Mouse (Mus musculus) gastrocnemius, adult 8-10 months (tissue): ENCODE data around the gene Rbak. TPM values are rescaled to one million over a fixed set of nuclear protein-coding genes. Genes with fewer than 3 reads are reported as not detected.
"Not testable (repeated sequence)": the region's sequence is repeated elsewhere in the genome, so short reads cannot be mapped to it uniquely, and the experiment has no call there.

Experiments
- DNase-seq, 2 experiments: peaks; one replicate each; pipeline ENCODE4 v3.0.0; 2022; ENCODE audit warnings: low spot score in 2 of 2
- microRNA-seq: library from miRNA; unstranded; fragments of <30 nt; microRNA quantifications from one replicate; pipeline ENCODE4 v1.2.0, GENCODE M21; 2022
- total RNA-seq, 4 experiments: library from RNA; stranded (reverse); gene quantifications; 2 replicates each; pipeline ENCODE4 v1.2.4; 2022

Rbak gene
- total RNA-seq, 4 experiments from 2014 or later = 2.9 to 3.7 (median 3.4) TPM

- DNase-seq = not testable (repeated sequence)
Measured at GRCm38 (mm10) chr5:143134216-143135010, 46.2 kb downstream of the Rbak start.

DNA sequence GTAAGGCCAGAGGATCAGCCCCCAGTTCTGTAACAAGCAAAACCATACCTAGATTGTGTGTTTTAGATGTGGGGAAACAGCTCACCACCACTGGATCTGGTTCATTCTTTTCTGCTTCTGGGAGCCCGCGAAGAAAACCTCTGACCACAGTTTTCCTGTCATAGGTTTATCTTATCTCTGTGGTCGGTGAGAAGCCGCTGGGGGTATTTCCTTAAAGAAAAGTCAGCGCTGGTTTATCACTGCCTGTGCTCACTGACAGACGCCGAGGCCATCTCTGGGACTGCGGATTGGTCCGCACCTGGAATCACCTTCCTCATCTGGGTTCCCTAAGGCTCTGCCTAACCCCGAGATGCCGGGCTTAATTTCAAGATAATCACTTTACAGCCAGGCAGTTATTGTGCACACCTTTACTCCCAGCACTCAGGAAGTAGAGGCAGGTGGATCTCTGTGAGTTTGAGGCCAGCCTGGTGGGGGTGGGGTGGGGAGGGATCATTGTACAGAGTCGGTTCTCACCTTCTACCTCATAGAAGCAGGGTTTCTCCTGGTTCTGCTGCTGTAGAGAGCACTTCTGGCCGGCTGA lies 47.5 kb downstream of the Rbak start:
- no peak for DNase-seq

GRCm38 (mm10) chr5:143130342-143130741 lies 50.2 kb downstream of the Rbak start:
- no peak for DNase-seq

DNA sequence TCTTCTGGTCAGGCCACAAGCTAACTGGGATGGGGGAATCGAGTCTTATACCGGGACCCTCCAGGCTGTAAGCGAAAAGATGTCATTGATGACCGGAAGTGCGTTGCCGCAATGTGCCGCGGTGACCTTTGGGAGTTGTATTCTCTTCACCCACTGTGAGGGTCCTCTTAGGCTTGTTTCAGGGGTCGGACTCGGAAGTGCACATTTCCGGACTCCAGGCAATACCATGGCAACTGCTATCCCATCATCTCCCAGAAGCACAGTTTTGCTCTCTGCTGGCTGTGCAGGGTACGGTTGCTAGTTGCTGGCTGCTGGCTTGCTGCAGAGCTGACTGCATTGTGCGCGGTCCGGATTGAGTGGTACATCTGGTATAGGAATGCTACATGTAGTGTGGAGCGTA lies 51.5 kb downstream of the Rbak start:
- DNase-seq = no peak

DNA sequence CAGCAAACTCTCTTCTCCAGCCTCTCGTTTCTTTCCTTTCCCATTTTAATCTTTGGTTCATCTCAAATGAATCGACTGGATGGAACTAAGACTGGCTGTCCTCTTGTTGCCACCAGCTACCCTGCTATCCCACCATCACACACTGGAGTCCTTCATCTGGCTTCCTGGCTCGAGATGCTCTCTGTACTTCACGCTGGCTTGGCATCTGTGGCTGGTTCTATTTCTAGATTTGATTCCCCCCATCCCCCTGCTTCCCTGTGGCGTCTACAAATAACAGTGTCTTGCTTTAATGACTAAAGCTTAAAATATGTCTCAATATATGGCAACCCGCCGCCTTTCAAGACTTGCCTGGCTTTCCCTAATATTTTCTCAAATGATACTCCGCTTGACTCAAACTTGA lies 52.7 kb downstream of the Rbak start:
- DNase-seq = no peak

GRCm38 (mm10) chr5:143126908-143127307 lies 53.7 kb downstream of the Rbak start:
- DNase-seq = no peak

DNA sequence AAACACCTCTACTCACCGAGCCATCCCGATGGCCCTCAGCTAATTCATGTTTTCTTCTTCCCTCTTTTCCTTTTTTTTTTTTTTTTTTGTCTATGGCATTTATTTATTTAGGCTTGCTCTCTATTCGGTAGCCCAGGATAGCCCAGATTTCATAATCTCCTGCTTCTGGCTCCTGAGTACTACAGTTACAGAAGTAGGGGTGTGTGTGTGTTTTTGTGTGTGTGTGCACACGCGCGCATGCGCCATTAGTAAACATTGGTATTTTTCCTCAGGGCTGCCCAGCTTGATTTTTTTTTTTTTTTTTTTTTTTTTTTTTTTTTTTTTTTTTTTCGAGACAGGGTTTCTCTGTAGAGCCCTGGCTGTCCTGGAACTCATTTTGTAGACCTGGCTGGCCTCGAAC lies 54.5 kb downstream of the Rbak start:
- DNase-seq = no peak

DNA sequence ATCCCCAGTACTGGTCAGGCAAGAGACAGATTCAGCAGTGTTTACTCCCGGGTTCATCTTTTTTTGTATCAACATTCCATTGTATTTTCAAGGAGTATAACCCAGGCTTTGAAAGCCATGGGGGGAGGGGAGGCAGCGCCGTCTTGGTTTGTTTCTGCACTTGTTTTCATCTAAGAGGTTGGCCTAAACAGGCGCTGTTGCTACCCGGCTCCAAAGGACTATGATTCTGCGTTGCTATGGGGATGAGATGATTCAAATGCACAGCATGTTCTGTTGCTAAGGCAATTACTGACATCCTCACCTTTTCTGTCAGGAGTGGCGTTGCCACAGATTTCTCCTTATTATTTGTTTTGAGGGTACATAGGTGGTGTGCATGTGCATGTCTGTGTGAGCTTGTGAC lies 55.0 kb downstream of the Rbak start:
- no peak for DNase-seq

DNA sequence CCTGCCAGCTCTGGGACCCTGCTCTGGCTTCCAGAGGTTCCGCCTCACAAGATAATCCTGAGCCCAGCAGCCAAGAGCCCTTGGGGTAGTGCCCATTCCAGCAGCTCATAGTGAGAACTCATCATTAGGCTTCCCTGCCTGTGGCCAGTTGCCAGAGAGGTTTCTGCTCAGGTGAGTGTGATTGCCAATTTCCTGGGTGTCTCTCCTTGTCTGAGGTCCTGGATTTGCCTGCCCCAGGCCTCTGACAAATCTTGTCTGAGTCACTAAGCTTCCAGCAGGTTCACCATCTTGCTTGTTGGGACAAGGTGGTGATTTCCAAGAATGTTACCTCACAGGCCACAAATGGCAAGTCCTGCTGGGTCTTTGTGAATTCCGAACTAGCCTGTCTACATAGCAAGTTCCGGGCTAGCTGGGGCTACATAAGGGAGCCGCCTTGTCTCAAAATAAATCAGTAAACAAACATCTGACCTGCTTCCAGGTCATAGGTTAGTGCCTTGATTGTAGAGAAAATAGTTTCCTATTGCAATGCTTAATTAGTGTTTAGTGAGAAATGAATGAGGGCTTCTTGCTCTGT lies 55.7 kb downstream of the Rbak start:
- no peak for DNase-seq

DNA sequence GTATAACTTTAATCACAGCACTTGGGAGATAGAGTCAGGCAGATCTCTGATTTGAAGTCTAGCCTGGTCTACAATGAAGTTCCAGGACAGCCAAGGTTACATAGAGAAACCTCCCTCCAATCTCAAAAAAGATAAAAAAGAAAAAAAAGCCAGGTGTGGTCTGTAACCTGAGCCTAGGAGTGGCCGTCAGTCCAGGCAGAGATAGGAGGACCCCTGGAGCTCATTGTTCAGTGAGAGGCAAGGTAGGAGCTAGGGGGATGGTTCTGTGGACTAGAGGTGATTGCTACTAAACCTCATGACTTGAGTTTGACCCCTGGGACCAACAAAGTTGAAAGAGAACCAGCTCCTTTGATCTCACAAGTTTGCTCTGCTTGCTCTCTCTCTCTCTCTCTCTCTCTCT lies 57.9 kb downstream of the Rbak start:
- no peak for DNase-seq

Small RNAs within 50 kb of the gene (microRNA-seq; reads per million reads assigned to microRNA genes)
- gene Gm44405 = not detected

Other genes with a start within 250 kb of the Rbak start
- 1 to 10 TPM; 3.0 to 7.9 (median 5.0) TPM for gene Fscn1, start 220.4 kb downstream of the Rbak start, total RNA-seq
- 10 to 100 TPM; 16.3 to 18.1 (median 17.9) TPM for gene Rnf216, start 67.8 kb downstream of the Rbak start, total RNA-seq
- gene Olfr718-ps1, start 33.2 kb downstream of the Rbak start, total RNA-seq = under 1 TPM in 1 of 4 experiments, not detected in 3; 0.07 TPM
- not detected for gene Spdye4b, start 242 bp upstream of the Rbak start, total RNA-seq
- not detected for gene Spdye4a, start 46.1 kb upstream of the Rbak start, total RNA-seq
- 1 to 10 TPM; 5.9 to 7.8 (median 7.2) TPM for gene Zfp12, start 54.4 kb upstream of the Rbak start, total RNA-seq
- gene Zfp316, start 89.2 kb upstream of the Rbak start, total RNA-seq = 1 to 10 TPM; 3.5 to 4.8 (median 4.4) TPM
- gene Zfp853, start 112.8 kb upstream of the Rbak start, total RNA-seq = not detected
- gene E130309D02Rik, start 134.6 kb upstream of the Rbak start, total RNA-seq = 10 to 100 TPM; 10.2 to 12.2 (median 11.2) TPM
- 10 to 100 TPM; 33.7 to 45.5 (median 37.9) TPM for gene Zdhhc4, start 148.5 kb upstream of the Rbak start, total RNA-seq
- gene Grid2ip, start 176.6 kb upstream of the Rbak start, total RNA-seq = not detected
- gene Kdelr2, start 223.1 kb upstream of the Rbak start, total RNA-seq = 10 to 100 TPM; 31.4 to 36.1 (median 32.8) TPM